Mouse (Mus musculus) left cerebral cortex, adult 11 months (tissue): ENCODE measurements around the gene Sds.
"Not testable (repeated sequence)": the region's sequence is repeated elsewhere in the genome, so short reads cannot be mapped to it uniquely, and the experiment has no call there.

Source experiments
- DNase-seq: peaks from one replicate; pipeline ENCODE4 v3.0.0; 2022; ENCODE audit warnings: low spot score

Gene Sds

GRCm38 (mm10) chr5:120492437-120492836 is 16.1 kb downstream of the Sds start:
- DNase-seq, result no peak

DNA sequence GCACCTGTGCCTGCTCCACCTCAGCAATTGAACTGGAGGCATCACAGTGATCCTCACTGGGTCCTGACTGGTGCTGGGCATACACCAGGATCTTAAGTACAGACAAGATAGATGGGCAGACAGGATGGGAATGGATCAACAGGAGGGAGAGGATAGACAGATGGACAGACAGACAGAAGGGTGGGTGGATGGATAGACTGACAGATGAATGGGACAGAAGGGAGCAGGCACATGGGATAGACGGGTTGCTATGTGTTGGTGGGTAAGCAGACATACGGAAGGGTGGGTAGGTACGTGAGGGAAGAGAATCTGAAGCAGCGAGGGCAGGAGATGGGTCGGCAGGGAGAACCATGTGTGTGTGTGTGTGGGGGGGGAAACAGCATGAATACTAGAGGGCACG is 17.1 kb downstream of the Sds start:
- no peak for DNase-seq

GRCm38 (mm10) chr5:120493873-120494395 is 17.6 kb downstream of the Sds start:
- DNase-seq, result no peak

DNA sequence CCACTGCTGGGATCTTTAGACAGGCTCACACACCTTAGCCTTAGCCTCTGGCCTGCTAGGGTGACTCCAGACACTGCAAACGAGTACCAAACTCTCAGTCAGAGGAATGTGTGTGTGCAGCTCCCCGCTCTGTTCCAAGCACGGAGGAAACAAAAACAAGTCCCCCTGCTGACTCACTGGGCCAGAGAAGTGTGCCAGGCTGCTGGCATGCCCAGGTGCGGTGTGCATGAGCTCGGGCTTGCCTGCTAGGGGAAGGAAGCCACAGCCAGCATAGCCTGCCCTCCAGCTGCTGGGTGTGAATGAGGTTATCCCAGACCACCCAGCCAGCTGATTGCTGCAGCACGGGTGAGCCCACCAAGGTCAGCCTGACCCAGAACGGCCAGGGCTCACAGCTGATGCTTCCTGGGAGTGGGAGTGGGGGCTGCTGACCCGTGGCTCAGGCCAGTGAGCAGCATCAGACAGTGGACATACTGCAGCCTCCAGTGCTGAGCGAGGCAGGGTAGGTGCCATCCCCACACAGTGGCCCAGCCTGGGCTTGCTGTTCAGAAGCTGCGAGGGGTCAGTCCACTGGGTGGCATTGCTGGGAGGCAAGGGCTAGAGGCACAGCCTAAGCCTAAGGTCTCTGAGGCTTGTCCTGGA is 18.9 kb downstream of the Sds start:
- no peak for DNase-seq

DNA sequence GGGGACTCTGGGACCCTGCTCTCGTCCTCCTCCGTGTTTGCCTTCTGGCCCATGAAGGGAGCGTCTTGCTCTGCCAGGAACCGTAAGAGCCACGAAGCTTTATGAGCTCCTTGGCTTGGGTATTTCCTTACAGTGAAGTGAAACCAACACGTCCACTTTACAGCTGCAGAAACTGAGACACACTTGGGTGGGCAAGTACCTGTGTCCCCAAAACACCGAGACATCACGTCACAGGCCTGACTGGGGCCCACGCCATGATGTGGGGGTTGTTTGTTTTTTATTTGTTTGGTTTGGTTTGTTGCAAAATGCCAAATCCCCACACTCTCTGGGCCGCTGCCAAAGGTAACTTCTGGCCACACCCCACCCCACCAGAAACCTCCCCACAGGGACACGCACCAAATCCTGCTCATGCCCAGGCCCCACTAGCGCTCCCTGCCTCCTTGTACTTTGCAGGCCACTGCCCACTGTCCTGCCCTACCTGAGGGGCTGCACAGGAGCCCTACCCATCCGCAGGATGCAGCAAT is 19.4 kb downstream of the Sds start:
- DNase-seq, result no peak

DNA sequence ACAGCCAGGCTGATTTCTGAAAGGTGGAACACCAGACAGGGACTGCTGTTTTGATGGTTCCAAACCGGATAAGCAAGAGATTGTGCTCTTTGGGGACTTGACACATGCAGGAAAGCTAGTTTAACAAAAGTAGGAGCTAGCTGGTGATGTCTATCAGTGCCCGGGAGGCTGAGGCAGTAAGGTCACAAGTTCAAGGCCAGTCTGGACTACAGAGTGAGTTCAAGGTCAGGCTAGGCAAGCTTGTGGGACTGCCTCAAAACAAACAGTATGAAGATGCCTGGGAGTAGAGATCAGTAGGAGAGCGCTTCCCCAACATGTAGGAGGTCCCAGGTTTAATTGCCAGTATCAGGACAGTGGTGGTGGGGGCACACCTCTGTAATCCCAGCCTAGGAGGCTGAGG is 20.7 kb downstream of the Sds start:
- no peak for DNase-seq

- DNase-seq, result no peak
Measured at GRCm38 (mm10) chr5:120499202-120499601, 22.9 kb downstream of the Sds start.

GRCm38 (mm10) chr5:120500609-120501008 is 24.3 kb downstream of the Sds start:
- not testable (repeated sequence) for DNase-seq

GRCm38 (mm10) chr5:120502147-120502621 is 25.9 kb downstream of the Sds start:
- no peak for DNase-seq

DNA sequence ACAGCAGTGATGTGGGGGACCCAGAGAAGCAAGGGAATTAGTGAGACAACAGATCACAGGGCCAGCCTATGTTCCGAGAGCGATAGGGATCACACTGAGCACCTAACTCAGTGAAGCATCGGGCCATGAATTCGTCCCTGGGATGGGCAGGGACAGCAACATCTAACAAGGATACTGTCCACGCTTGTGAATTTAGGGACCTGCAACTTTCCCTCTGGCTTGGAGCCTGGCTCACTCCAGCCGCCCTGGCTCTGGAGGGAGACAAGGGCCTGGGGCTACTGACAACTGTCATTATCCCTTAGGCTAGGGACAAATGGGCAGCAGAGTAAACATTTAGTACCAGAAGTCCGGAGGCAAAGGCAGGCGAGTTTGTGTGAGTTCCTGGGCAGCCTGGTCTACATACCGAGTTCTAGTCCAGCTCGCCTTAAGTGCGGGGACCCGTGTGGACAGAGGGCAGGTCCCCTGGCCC is 26.4 kb downstream of the Sds start:
- DNase-seq, result no peak

DNA sequence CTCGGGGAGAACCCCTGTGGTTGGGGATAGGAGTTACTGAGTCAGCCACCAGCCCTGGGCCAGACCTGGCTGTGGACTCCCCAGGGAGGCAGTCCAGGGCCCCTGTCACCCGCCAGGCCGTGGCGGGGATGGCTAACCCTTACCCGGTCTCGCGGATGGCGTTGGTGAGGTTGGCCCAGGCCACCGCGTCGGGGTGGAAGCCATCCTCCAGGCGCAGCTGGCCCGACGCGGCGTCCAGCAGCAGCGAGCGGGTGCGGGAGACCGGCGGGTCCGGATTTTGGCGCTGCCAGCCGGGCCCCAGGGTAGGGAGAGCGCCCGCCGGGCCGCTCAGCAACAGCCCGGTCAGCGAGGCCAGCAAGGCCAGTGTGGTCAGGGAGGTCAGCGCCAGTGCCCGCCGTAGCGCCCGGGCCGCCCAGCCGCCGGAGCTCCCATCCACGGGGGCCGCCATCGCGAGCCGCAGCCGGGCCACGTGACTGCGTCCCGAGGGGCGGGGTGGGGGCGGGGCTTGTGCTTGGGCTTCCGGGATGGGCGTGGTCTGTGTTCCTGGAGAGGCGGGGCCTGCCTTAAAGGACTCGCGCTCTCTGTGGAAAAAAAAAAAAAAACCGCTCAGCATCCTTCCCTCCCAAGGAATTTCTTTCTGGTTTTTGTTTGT is 26.9 kb downstream of the Sds start, which contains the start of gene Plbd2:
TSS of gene Plbd2 (minus strand) at position 482 of the 652 bp plus-strand sequence.
- peak; percentile 57 for DNase-seq

- peak; percentile 59 for DNase-seq
Measured at GRCm38 (mm10) chr5:120505368-120505767, 29.0 kb downstream of the Sds start.

GRCm38 (mm10) chr5:120505781-120506180 is 29.5 kb downstream of the Sds start:
- DNase-seq, result no peak

DNA sequence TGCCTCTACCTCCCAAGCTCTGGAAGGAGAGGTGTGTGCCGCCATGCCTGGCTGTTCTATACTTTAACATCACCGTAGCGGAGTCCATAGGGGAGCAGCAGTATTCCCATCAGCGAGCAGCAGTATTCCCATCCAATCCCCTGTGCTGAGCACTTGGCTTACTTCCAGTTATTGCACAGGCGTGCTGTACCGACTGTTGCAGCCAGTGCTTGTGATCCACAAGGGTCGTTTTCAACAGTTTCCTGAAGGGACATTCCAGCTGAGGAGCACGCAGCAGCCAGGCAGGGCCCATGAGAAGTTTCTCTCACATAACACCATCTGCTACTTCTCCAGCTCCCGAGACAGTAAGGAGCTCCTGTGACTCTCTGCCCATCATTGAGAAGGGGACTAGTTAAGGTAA is 30.2 kb downstream of the Sds start:
- no peak for DNase-seq

DNA sequence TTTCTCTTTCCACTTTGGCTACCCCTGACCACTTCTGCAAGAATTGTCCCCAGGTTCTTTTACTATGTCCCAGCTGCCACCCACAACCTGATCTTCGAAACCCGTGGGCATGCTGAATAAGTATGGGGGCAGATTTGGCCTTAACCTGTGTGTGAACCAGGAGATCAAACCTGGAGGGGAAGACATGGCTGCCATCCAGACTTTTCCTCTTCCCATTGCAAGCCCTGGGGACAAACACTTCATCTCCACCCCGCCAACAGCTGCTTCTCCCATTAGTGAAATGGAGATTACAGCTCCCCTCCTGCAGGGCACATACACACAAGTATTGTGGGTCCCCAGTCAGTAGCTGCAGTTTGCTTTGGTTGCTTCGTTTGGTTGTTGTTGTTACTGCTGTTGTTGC is 31.0 kb downstream of the Sds start:
- DNase-seq, result no peak

DNA sequence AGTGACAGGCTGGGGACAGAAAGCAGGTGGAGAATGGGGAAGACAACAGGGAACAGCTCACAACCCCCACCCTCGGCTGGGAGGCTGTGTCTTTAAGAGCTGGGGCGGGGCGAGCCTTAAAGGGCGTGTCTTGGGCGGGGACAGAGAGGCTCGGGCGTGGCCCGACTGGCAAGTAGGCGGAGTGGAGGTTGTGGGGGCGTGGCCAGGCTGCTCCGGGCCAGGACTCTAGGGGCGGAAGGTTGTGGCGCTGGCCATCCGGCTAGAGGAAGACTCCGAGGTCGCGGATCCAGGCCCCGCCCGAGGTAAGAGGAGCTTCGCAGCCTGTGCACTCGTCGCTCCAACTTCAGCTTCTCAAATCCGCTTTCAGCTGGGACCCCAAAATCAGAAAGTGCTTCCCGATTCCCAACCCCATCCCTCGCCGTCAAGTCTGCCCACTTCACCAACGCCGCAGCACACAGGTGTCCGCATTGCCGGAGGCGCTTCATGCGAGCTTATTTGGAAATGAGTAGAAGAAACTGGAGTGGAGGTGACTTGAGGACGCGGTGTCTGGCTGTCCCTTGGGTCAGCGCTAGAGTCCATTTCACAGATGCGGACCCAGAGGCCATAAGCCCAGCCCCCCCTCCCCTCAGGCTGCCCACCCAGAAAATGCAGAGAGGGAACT is 34.8 kb downstream of the Sds start, which contains the start of gene Slc8b1:
TSS of gene Slc8b1 (plus strand) at position 187 of the 661 bp plus-strand sequence.
- DNase-seq, result peak; percentile 76

GRCm38 (mm10) chr5:120511643-120512220 is 35.4 kb downstream of the Sds start:
- no peak for DNase-seq

DNA sequence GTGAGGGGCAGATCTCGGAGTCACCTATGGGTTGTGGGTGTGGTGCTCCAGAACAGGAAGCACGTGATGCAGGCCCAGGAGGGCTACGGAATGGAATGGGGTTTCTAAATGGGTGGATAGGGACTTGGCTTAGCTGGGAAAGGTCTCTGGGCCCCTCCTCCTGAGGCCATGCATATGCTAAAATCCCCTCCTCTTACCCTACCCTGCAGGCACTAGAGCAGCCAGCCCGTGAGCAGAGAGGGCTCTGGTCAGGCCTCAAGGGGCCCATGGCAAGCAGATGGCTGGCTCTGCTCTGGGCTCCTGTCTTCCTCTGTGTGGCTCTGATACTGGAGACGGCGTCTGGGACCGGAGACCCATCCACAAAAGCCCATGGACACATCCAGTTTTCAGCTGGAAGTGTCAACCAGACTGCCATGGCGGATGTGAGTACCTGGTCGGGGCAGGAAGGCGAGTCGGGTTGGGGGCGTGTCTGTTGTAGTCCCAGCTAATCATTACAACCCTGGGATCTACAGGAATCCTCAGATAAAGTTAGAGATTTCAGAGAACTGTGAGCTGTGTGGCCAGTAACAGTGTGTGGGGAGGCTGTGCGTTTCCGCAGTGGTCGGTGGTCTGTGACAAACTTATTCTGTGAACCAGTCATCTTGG is 36.7 kb downstream of the Sds start:
- no peak for DNase-seq

DNA sequence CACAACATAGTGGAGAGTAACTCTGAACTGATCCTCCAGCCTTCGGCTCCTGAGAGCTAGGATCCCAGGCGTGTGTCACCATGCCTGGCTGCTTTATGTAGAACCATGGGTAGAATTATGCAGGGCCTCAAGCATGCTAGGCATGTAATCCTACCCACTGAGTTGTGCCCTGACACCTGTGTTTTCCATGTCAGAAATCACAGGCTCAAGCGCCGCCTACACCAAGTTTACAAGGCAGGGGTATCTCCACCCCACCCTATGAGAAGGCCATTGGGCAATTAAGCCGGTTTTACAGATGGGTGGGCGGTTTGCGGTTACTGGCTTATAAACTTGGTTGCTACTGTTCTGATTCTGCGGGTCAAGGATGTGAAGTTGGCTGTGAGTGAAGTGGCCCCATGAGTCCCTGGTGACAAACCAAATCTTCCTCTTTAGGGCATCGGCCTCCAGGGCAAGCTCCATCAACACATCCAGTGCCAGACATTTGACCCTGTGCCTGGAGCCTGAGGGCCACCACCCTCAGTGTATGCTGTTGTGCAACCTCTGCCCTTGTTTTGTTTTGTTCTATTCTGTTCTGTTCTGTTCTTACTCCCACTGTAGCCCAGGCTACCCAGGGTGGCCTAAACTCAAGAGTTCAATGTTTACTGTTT is 37.8 kb downstream of the Sds start:
- no peak for DNase-seq

DNA sequence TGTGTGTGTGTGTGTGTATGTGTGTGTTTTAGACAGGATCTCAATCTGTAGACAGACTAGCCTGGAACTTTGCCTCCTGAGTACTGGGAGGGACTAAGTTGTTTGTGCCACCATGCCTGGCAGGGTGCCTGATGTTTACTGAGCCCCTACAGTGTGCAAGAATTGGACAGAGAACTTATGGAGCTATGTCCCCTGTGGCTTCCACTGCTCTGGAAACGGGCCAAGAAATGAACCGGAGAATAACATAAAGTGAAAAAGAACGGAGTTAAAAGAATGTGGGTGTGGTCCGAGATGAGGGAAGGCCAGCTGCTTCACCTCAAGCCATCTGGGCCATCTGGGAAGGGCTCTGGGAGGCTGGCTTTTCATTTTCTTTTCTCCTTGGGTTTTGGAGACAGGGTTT is 38.4 kb downstream of the Sds start:
- no peak for DNase-seq

DNA sequence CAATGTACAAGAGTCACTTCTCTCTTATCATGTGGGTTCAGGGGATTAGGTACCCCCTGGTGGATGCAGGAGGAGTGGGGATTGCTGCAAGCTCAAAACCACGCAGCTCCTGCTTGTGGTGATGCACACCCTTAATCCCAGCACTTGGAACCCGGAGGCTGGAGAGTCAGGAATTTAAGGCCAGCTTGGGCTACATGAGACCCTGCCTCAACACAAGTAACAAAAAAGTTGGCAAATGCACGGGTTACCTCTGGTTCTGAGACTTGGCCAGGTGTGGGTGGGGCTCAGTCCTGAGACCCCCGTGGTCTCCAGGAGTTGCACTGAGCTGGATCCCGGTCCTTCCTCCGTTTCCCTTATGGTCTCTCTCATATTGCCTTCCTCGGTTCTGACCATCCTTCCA is 39.1 kb downstream of the Sds start:
- DNase-seq, result no peak
